Mouse (Mus musculus): ENCODE results near the gene Clcn7. TPM values are rescaled to one million over a fixed set of nuclear protein-coding genes. Genes with fewer than 3 reads are reported as not detected.
A peak's percentile ranks its signal among the peaks of the same experiment; 100 is the strongest.

The Clcn7 gene
- polyA plus RNA-seq, 1 experiment from 2014 or later: 17.9 TPM

DNA sequence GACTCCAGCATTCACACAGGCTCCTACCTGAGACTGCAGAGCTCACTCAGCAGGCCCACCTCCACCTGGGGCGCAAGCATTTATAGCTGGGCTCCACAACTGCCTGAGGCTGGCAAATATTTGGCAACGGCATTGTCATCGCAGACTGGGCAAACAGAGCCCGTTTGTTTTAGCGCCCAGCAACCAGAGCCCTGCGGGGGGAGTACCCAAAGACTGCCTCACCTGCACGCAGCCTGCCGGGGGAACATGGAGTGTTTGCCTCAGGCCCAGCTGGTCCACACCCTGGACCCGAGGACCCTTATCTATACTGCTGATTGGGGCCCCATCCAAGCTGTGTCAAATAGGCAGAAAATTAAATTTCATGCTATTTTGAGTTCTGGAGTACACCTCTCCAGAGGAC is 42.2 kb downstream of the Clcn7 start, which contains the start of gene Gm38655:
Gm38655 (minus strand) TSS at position 61 of the 400 bp plus-strand sequence.
- 66% methylated on average over 9 of the region's 9 CpGs for WGBS
- no peaks in the 10 kb centered on the region for H3K36me3 ChIP-seq
- H3K27me3 ChIP-seq (replicated peaks): peaks cover 36% of the 10 kb centered on the region
- H3K9ac ChIP-seq: no peak within 1 kb of the TSS
- no peak within 1 kb of the TSS for H3K4me2 ChIP-seq
- ATAC-seq (ENCODE audit: extremely low read depth, insufficient number of reproducible peaks, low FRiP score, low TSS enrichment): no peak
- H3K4me1 ChIP-seq: peaks cover 6% of the 10 kb centered on the region; the same call in 1 of the 2 replicates
- no peak within 1 kb of the TSS for H3K27ac ChIP-seq (replicated peaks)
- H3K9me3 ChIP-seq: no peaks in the 10 kb centered on the region
- H3K4me3 ChIP-seq: no peak within 1 kb of the TSS

DNA sequence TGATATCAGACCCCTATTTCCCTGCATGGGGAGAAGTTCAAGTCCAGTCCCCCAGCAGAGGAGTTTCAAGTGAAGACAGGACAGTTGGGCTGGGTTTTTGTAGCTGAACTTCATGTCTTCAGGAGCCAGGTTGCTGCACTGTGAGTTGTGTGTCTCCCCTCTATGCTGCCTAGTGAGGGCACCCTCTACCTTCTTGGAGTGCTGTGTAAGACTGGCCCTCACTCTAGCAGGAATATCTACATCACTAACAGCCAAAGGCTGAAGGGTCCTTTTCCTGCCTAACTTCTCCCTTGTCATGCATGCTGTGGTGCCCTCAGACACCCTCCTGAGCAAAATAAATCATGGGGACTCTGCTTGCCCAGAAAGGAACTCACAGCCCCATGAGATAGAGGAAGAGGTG is 50.0 kb downstream of the Clcn7 start:
- Histone ChIP-seq H3K36me3 (peaks cover 7% of the 10 kb centered on the region; the same call in 1 of the 2 replicates), H3K9ac (peak overlapping the region; percentile 88; the same call in 1 of the 2 replicates), H3K4me1 (peaks cover 33% of the 10 kb centered on the region), H3K27ac (replicated peaks) (no peak overlapping the region), H3K4me2 (peak overlapping the region; percentile 90), H3K27me3 (replicated peaks) (peaks cover 33% of the 10 kb centered on the region), H3K4me3 (no peak overlapping the region; the same call in 1 of the 2 replicates), H3K9me3 (no peaks in the 10 kb centered on the region)
- no peak for ATAC-seq (ENCODE audit: extremely low read depth, insufficient number of reproducible peaks, low FRiP score, low TSS enrichment)

DNA sequence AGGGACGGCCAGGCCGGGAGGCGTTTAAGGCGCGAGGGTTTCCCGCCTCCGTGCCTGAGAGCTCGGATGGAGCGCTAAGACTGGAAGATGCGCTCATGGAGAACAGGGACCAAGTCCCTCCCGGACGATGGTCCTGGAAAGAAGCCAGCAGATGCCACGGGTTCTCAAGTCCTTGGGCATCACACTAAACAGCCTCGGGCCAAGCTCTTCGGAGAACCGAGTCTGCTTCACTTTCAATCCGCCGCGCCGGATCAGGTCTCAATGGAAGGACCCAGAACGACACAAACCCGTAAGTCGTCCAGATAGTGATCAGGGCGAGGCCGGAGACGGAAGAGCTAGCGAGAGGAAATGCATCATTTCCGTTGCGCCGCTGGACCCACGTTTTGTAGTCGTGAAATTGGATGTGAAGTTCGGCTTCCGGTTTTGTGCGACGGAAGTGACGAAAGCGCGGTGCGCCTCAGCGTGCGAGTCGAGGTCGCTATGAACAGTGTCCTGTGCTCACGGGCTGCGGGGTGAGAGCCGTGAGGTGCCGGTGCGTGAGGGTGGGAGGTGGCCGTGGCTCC is 51.0 kb downstream of the Clcn7 start, which contains the start of gene BC003965:
BC003965 (plus strand) TSS at position 426 of the 563 bp plus-strand sequence.
- Histone ChIP-seq H3K9me3 (no peaks in the 10 kb centered on the region), H3K27ac (replicated peaks) (peak within 1 kb of the TSS; percentile 91), H3K27me3 (replicated peaks) (peaks cover 29% of the 10 kb centered on the region), H3K4me3 (peak within 1 kb of the TSS; percentile 74), H3K4me2 (peak within 1 kb of the TSS; percentile 90), H3K36me3 (peaks cover 7% of the 10 kb centered on the region; the same call in 1 of the 2 replicates), H3K9ac (peak within 1 kb of the TSS; percentile 88), H3K4me1 (peaks cover 35% of the 10 kb centered on the region)
- under 1% methylated on average over 50 of the region's 50 CpGs for WGBS
- peak; percentile 62 for ATAC-seq (ENCODE audit: extremely low read depth, insufficient number of reproducible peaks, low FRiP score, low TSS enrichment)

DNA sequence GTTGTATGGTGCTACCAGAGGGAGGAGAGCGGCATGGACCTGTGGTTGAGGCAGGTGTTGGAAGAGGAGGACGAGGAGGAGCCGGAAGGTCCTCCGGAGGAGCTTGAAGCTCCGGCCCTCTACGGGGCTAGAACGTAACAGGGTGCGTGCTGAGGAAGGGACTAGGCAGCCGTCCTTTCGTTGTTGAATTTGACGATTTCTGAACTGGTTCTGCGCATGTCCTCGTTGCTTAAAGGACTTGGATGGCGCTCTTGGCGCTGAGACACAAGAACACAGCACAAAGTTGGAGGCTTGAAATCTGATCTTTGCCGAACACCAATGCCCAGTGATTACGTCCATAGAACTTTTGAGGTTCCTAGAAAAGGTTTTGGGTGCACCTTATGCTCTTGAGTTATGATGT is 51.8 kb downstream of the Clcn7 start:
- no peak for ATAC-seq (ENCODE audit: extremely low read depth, insufficient number of reproducible peaks, low FRiP score, low TSS enrichment)
- H3K4me2 ChIP-seq: peak overlapping the region; percentile 90
- H3K27me3 ChIP-seq (replicated peaks): peaks cover 24% of the 10 kb centered on the region
- H3K36me3 ChIP-seq: peaks cover 7% of the 10 kb centered on the region; the same call in 1 of the 2 replicates
- peaks cover 42% of the 10 kb centered on the region for H3K4me1 ChIP-seq
- peak overlapping the region; percentile 74 for H3K4me3 ChIP-seq
- 8% methylated on average over 17 of the region's 17 CpGs for WGBS
- no peaks in the 10 kb centered on the region for H3K9me3 ChIP-seq
- peak overlapping the region; percentile 88 for H3K9ac ChIP-seq
- peak overlapping the region; percentile 91 for H3K27ac ChIP-seq (replicated peaks)

DNA sequence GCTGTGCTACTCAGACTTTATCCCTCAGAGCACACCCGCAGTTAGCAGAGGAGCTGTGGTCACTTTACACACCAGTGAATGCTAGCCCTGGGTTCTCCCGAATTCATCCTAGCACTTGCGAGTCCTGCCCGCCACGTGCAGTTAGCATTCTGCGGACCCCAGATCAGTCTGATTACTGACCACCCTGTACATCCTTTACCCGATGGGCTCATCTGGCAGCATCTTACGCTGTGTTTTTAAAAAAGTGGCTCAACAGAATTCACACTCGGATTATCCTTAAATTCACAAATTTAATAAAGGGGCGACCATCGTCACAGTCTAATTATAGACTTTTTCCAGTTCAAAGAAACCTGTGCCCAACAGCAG is 54.6 kb downstream of the Clcn7 start:
- peak overlapping the region; percentile 97 for H3K4me3 ChIP-seq
- no peaks in the 10 kb centered on the region for H3K9me3 ChIP-seq
- 0 out of 2 replicates have a peak, but pooled peaks cover 5% of the 10 kb centered on the region for H3K27me3 ChIP-seq (replicated peaks)
- ATAC-seq (ENCODE audit: extremely low read depth, insufficient number of reproducible peaks, low FRiP score, low TSS enrichment): no peak
- peak overlapping the region; percentile 80 for H3K27ac ChIP-seq (replicated peaks)
- H3K4me2 ChIP-seq: peak overlapping the region; percentile 77
- H3K9ac ChIP-seq: peak overlapping the region; percentile 98
- peaks cover 28% of the 10 kb centered on the region for H3K36me3 ChIP-seq
- WGBS: 3% methylated on average over 11 of the region's 11 CpGs
- peaks cover 44% of the 10 kb centered on the region for H3K4me1 ChIP-seq

DNA sequence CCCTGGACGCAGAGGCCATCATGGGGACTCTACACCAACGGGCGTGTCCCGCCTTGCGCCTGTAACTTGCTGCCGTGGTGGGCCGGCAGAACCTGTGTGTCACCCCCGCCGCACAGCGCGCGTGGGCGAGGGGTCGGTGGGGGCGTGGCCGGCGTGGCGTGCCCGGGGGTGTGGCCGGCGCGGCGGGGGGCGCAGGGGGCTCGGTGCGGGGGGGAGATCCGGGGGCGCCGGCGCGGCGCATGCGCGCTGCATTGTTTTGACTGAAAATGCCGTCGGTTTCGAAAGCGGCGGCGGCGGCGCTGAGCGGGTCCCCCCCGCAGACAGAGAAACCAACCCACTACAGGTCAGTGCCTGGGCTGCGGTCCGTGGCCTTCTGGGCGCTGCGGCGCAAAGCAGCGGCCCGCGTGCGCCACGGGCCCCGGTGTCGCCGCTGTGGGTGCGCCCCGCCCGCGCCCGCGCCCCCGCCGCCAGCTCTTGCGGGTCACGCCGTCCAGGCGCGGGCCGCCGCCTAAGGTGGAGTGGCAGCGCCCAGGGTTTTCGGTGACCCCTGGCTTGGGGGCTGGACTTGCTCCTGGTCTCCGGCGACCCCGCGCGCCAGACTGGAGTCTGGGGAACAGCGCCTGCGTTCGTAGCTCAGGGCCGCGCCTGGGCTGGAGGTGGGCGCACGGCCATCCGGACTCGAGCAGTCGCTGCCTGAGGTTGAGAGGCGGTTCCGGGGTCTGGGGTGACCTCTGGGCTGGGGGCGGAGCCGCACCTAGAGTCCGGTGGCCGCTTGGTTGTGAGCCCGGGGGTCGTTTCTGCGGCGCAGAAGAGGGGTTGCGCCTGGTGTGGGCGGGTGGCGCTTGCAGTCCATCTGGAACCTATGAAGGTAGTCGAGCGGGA is 55.2 kb downstream of the Clcn7 start, which contains the start of gene Unkl:
Unkl (plus strand) TSS at position 248 of the 882 bp plus-strand sequence.
- Histone ChIP-seq H3K9me3 (no peaks in the 10 kb centered on the region), H3K4me1 (peaks cover 42% of the 10 kb centered on the region), H3K4me3 (peak within 1 kb of the TSS; percentile 97), H3K36me3 (peaks cover 29% of the 10 kb centered on the region), H3K27me3 (replicated peaks) (no peaks in the 10 kb centered on the region), H3K9ac (peak within 1 kb of the TSS; percentile 98), H3K4me2 (peak within 1 kb of the TSS; percentile 77), H3K27ac (replicated peaks) (peak within 1 kb of the TSS; percentile 80)
- WGBS: 1% methylated on average over 82 of the region's 104 CpGs
- peak; percentile 57; the same call in 1 of the 2 replicates for ATAC-seq (ENCODE audit: extremely low read depth, insufficient number of reproducible peaks, low FRiP score, low TSS enrichment)

DNA sequence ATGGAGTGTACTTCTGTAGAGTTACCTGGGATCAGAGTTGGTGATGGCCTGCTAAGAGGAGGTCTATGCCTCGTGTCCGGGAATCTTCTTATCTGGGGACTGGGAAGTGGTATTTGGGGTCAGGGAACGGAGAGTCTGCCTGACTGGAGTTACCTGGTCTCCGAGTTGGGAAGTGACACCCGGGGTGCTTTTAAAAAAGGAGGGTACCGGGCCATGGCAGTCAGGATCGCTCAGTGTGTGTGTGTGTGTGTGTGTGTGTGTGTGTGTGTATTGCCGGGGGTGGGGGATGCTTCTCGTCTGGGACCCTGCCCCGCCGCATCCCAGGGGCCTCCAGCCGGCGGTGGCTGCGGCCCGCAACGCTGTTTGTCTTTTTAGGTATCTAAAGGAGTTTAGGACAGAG is 55.9 kb downstream of the Clcn7 start:
- Histone ChIP-seq H3K36me3 (peaks cover 35% of the 10 kb centered on the region), H3K4me3 (peak overlapping the region; percentile 97), H3K4me2 (peak overlapping the region; percentile 77), H3K4me1 (peaks cover 36% of the 10 kb centered on the region), H3K9ac (peak overlapping the region; percentile 98), H3K9me3 (no peaks in the 10 kb centered on the region), H3K27me3 (replicated peaks) (no peaks in the 10 kb centered on the region), H3K27ac (replicated peaks) (peak overlapping the region; percentile 80; the same call in 1 of the 2 replicates)
- 2% methylated on average over 16 of the region's 16 CpGs for WGBS
- ATAC-seq (ENCODE audit: extremely low read depth, insufficient number of reproducible peaks, low FRiP score, low TSS enrichment): no peak

GRCm38 (mm10) chr17:25202401-25202800 is 69.2 kb downstream of the Clcn7 start:
- ATAC-seq (ENCODE audit: extremely low read depth, insufficient number of reproducible peaks, low FRiP score, low TSS enrichment): no peak
- Histone ChIP-seq H3K9ac (no peak overlapping the region), H3K27ac (replicated peaks) (no peak overlapping the region), H3K27me3 (replicated peaks) (no peaks in the 10 kb centered on the region), H3K36me3 (peaks cover 92% of the 10 kb centered on the region), H3K4me3 (no peak overlapping the region), H3K4me2 (no peak overlapping the region), H3K4me1 (no peaks in the 10 kb centered on the region), H3K9me3 (no peaks in the 10 kb centered on the region)
- WGBS: 93% methylated on average over 4 of the region's 4 CpGs

- Histone ChIP-seq H3K36me3 (peaks cover 98% of the 10 kb centered on the region), H3K9me3 (no peaks in the 10 kb centered on the region), H3K4me1 (no peaks in the 10 kb centered on the region), H3K27ac (replicated peaks) (no peak overlapping the region), H3K4me2 (no peak overlapping the region), H3K4me3 (no peak overlapping the region), H3K9ac (no peak overlapping the region), H3K27me3 (replicated peaks) (no peaks in the 10 kb centered on the region)
- WGBS: 93% methylated on average over 4 of the region's 4 CpGs
- ATAC-seq (ENCODE audit: extremely low read depth, insufficient number of reproducible peaks, low FRiP score, low TSS enrichment): no peak
These were observed 76.8 kb downstream of the Clcn7 start for GRCm38 (mm10) chr17:25210006-25210405.

GRCm38 (mm10) chr17:25210680-25211466 is 77.7 kb downstream of the Clcn7 start:
- H3K4me2 ChIP-seq: no peak overlapping the region

GRCm38 (mm10) chr17:25211705-25212104 is 78.5 kb downstream of the Clcn7 start:
- no peak for ATAC-seq (ENCODE audit: extremely low read depth, insufficient number of reproducible peaks, low FRiP score, low TSS enrichment)
- H3K4me3 ChIP-seq: no peak overlapping the region
- no peaks in the 10 kb centered on the region for H3K4me1 ChIP-seq
- H3K27ac ChIP-seq (replicated peaks): no peak overlapping the region
- WGBS: 60% methylated on average over 4 of the region's 4 CpGs
- H3K4me2 ChIP-seq: no peak overlapping the region
- no peak overlapping the region for H3K9ac ChIP-seq
- H3K36me3 ChIP-seq: peaks cover 99% of the 10 kb centered on the region
- no peaks in the 10 kb centered on the region for H3K9me3 ChIP-seq
- no peaks in the 10 kb centered on the region for H3K27me3 ChIP-seq (replicated peaks)

More at GRCm38 (mm10) chr17:25210680-25211466, 77.7 kb downstream of the Clcn7 start:
- Histone ChIP-seq H3K4me1 (no peaks in the 10 kb centered on the region), H3K27ac (replicated peaks) (no peak overlapping the region), H3K9me3 (no peaks in the 10 kb centered on the region), H3K9ac (no peak overlapping the region), H3K27me3 (replicated peaks) (no peaks in the 10 kb centered on the region), H3K4me3 (no peak overlapping the region), H3K36me3 (peaks cover 98% of the 10 kb centered on the region)
- ATAC-seq (ENCODE audit: extremely low read depth, insufficient number of reproducible peaks, low FRiP score, low TSS enrichment): no peak
- 76% methylated on average over 15 of the region's 15 CpGs for WGBS

All from heart, embryonic 13.5 days (tissue).